Mouse (Mus musculus): ENCODE data around the gene Nr2c1. TPM values are rescaled to one million over a fixed set of nuclear protein-coding genes. Genes with fewer than 3 reads are reported as not detected.

The Nr2c1 gene
- polyA plus RNA-seq (2015; fragmentation: Nextera tagmentation; extraction: Ambion mirVana), result 9.3 and 9.8 TPM in 2 replicates

DNA sequence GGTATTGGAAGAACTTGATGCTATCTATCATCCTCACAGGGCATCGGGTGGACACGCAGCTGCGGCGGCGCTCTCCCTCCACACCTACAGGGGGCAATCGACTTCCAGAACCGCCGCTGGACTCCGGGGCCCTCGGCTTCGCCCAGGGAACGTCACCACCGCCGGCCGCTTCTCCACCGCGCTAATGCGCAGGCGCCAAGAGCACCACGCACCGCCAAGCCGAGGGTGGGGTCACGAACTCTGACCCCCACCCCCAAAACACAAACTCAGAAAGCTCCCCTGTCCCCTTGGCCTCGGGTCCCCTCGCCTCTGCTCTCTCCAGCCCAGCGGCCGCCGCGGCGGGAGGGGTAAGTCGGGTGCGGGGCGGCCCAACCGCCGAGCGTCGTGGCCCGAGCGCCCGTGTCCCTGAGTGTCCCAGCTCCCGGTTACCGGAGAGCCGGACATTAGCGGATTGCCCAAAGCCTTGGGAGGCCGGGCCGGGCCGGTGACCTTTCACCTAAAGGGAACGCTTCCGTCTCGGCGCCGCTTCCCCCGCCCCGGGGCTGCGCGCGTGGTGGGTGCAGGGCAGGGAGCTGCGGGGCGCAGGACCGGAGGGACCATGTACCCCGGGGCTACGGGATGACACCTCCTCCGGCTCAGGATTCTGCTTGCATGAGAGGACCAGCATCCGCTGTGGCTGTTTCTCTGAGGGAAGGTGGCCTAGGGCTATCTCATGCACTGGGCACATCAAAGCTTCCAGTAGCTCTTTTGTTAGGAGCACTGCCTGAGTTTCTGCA lies at the start of gene Nr2c1:
TSS of gene Nr2c1 (plus strand) at position 268 of the 776 bp plus-strand sequence.
- H3K27ac ChIP-seq (ENCODE audit: low read length), result peak within 1 kb of the TSS; percentile 96
- ATAC-seq (ENCODE audit: low read depth), result peak; percentile 91
- peak within 1 kb of the TSS; percentile 71 for H3K4me2 ChIP-seq (ENCODE audit: low read depth, low read length)
- no peaks in the 10 kb centered on the region for H3K27me3 ChIP-seq (ENCODE audit: control insufficient read depth, insufficient read depth, low read depth, low read length)
- H3K36me3 ChIP-seq (ENCODE audit: control insufficient read depth, insufficient read depth, low read length), result no peaks in the 10 kb centered on the region
- under 1% methylated on average over 63 of the region's 64 CpGs for WGBS
- H3K4me1 ChIP-seq (replicated peaks; ENCODE audit: control insufficient read depth, insufficient read depth, low read length), result peaks cover 17% of the 10 kb centered on the region
- H3K9me3 ChIP-seq (ENCODE audit: control insufficient read depth, low read length), result no peaks in the 10 kb centered on the region
- H3K4me3 ChIP-seq (ENCODE audit: low read length), result peak within 1 kb of the TSS; percentile 89
- H3K9ac ChIP-seq (ENCODE audit: low read length), result peak within 1 kb of the TSS; percentile 95

DNA sequence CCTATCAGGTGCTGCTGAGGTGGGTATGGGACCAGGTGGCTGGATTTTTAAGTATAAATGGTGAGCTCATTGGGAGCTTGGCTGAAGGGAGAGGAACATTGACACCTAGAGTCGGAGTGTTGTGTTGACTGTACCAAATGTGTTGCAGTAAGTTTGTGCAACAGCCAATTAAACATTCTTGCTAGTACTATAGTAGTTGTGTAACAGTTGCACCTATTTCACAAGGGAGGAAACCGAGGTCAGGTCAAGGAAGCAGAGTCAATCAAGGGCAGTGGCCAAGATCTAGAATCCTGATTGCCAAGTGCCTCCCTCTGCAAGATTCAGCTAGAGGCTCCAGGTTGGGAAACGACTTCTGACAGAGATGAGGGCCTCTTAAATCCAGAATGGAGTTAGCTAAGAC lies 49.7 kb upstream of the Nr2c1 start:
- H3K4me3 ChIP-seq (ENCODE audit: low read length), result no peak overlapping the region
- H3K27ac ChIP-seq (ENCODE audit: low read length), result no peak overlapping the region
- 80% methylated on average over 3 of the region's 3 CpGs for WGBS
- ATAC-seq (ENCODE audit: low read depth), result no peak
- H3K4me1 ChIP-seq (replicated peaks; ENCODE audit: control insufficient read depth, insufficient read depth, low read length), result peaks cover 12% of the 10 kb centered on the region
- no peaks in the 10 kb centered on the region for H3K36me3 ChIP-seq (ENCODE audit: control insufficient read depth, insufficient read depth, low read length)
- no peaks in the 10 kb centered on the region for H3K27me3 ChIP-seq (ENCODE audit: control insufficient read depth, insufficient read depth, low read depth, low read length)
- no peaks in the 10 kb centered on the region; the same call in 1 of the 2 replicates for H3K9me3 ChIP-seq (ENCODE audit: control insufficient read depth, low read length)
- no peak overlapping the region for H3K4me2 ChIP-seq (ENCODE audit: low read depth, low read length)
- no peak overlapping the region for H3K9ac ChIP-seq (ENCODE audit: low read length)

DNA sequence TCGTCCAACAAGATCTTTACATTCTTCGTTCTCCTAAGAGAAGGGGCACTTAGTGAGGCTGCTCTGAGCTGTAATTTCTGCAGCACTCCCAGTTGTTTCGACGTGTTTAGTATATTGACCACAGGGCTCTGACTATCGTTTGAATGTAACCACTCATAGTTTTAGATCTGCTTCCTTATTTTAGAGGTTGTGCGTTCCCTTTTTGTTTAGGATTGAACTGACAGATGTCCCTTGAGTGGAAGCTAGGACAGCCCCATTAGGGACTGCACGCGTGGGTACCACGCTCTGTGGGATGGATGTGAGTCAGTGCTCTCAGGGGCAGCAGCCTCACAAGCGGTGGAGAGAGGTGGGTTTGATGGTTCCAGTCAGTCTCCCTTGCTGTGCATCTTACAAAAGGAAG lies 42.3 kb upstream of the Nr2c1 start:
- WGBS, result 88% methylated on average over 10 of the region's 10 CpGs
- Histone ChIP-seq H3K9me3 (ENCODE audit: control insufficient read depth, low read length) (no peaks in the 10 kb centered on the region), H3K4me1 (replicated peaks; ENCODE audit: control insufficient read depth, insufficient read depth, low read length) (0 out of 2 replicates have a peak, but pooled peaks cover 3% of the 10 kb centered on the region), H3K4me2 (ENCODE audit: low read depth, low read length) (no peak overlapping the region), H3K27ac (ENCODE audit: low read length) (no peak overlapping the region), H3K27me3 (ENCODE audit: control insufficient read depth, insufficient read depth, low read depth, low read length) (no peaks in the 10 kb centered on the region), H3K4me3 (ENCODE audit: low read length) (no peak overlapping the region), H3K9ac (ENCODE audit: low read length) (no peak overlapping the region), H3K36me3 (ENCODE audit: control insufficient read depth, insufficient read depth, low read length) (no peaks in the 10 kb centered on the region)
- no peak for ATAC-seq (ENCODE audit: low read depth)

DNA sequence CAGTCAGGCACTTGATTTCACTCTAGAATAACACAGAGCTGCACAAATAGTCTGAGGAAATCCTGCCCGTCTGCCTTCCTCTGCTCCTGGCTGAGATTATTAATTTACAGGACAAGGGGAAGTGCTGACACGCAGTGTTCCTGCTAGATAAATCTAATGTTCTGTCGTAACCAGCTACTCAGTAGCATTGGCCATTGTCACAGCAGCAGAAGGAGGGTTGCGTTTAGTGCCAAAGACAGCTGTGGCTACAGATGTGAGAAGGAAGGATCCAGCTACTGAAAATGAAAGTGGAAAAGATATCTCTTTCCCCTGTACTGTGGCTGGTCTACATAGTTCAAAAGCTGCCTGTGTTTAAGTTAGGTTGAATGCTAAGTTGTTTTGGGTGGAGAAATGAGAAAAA lies 40.7 kb upstream of the Nr2c1 start:
- Histone ChIP-seq H3K4me1 (replicated peaks; ENCODE audit: control insufficient read depth, insufficient read depth, low read length) (0 out of 2 replicates have a peak, but pooled peaks cover 3% of the 10 kb centered on the region), H3K36me3 (ENCODE audit: control insufficient read depth, insufficient read depth, low read length) (no peaks in the 10 kb centered on the region), H3K27ac (ENCODE audit: low read length) (peak overlapping the region; percentile 7), H3K9ac (ENCODE audit: low read length) (no peak overlapping the region), H3K4me2 (ENCODE audit: low read depth, low read length) (no peak overlapping the region), H3K4me3 (ENCODE audit: low read length) (no peak overlapping the region), H3K27me3 (ENCODE audit: control insufficient read depth, insufficient read depth, low read depth, low read length) (no peaks in the 10 kb centered on the region), H3K9me3 (ENCODE audit: control insufficient read depth, low read length) (no peaks in the 10 kb centered on the region)
- peak; percentile 90 for ATAC-seq (ENCODE audit: low read depth)
- WGBS, result 20% methylated on average over 4 of the region's 4 CpGs

DNA sequence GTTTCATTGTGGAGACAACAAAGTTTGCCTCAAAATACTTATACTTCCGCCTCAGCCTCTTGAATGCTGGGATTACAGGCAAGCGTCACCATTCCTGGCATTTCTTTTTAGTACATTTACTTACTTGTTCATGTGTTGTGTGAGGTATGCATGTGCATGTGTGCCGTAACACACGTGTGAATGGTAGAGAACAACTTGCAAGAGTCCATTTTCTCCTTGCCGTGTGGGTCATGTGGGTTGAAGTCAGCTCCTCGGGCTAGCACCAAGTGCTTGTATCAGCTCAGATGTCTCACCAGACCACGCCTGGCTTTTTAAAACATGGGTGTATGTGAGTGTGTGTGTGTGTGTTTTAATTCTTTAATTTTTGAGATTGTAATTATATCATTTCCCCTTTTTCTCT lies 40.2 kb upstream of the Nr2c1 start:
- Histone ChIP-seq H3K9me3 (ENCODE audit: control insufficient read depth, low read length) (no peaks in the 10 kb centered on the region), H3K4me1 (replicated peaks; ENCODE audit: control insufficient read depth, insufficient read depth, low read length) (0 out of 2 replicates have a peak, but pooled peaks cover 3% of the 10 kb centered on the region), H3K27me3 (ENCODE audit: control insufficient read depth, insufficient read depth, low read depth, low read length) (no peaks in the 10 kb centered on the region), H3K27ac (ENCODE audit: low read length) (peak overlapping the region; percentile 7), H3K4me2 (ENCODE audit: low read depth, low read length) (no peak overlapping the region), H3K4me3 (ENCODE audit: low read length) (no peak overlapping the region), H3K36me3 (ENCODE audit: control insufficient read depth, insufficient read depth, low read length) (no peaks in the 10 kb centered on the region), H3K9ac (ENCODE audit: low read length) (no peak overlapping the region)
- no peak for ATAC-seq (ENCODE audit: low read depth)
- WGBS, result 88% methylated on average over 7 of the region's 7 CpGs

DNA sequence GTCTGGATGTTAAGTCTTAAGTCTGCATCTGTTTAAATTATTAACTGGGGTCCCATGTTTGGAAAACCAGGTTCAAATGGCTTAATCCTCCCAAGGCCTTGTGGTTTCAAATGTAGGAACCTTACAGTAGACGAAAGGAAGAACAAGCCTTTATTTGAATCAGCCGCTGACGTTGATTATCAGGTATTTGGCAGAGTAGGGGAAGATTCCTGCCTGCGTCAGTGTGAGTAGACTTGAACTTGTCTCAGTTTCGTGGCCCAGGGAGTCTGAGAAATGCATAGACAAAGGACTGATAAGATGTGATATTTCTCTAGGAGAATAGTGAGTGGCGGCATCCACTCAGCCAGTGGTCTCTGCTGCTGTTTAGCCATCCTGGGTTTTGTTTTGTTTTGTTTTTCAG lies 39.0 kb upstream of the Nr2c1 start:
- 0 out of 2 replicates have a peak, but pooled peaks cover 3% of the 10 kb centered on the region for H3K4me1 ChIP-seq (replicated peaks; ENCODE audit: control insufficient read depth, insufficient read depth, low read length)
- no peaks in the 10 kb centered on the region for H3K27me3 ChIP-seq (ENCODE audit: control insufficient read depth, insufficient read depth, low read depth, low read length)
- no peak overlapping the region for H3K4me3 ChIP-seq (ENCODE audit: low read length)
- WGBS, result 90% methylated on average over 6 of the region's 6 CpGs
- H3K9me3 ChIP-seq (ENCODE audit: control insufficient read depth, low read length), result no peaks in the 10 kb centered on the region
- no peak overlapping the region for H3K9ac ChIP-seq (ENCODE audit: low read length)
- H3K27ac ChIP-seq (ENCODE audit: low read length), result no peak overlapping the region
- no peak overlapping the region for H3K4me2 ChIP-seq (ENCODE audit: low read depth, low read length)
- no peaks in the 10 kb centered on the region for H3K36me3 ChIP-seq (ENCODE audit: control insufficient read depth, insufficient read depth, low read length)
- no peak for ATAC-seq (ENCODE audit: low read depth)

DNA sequence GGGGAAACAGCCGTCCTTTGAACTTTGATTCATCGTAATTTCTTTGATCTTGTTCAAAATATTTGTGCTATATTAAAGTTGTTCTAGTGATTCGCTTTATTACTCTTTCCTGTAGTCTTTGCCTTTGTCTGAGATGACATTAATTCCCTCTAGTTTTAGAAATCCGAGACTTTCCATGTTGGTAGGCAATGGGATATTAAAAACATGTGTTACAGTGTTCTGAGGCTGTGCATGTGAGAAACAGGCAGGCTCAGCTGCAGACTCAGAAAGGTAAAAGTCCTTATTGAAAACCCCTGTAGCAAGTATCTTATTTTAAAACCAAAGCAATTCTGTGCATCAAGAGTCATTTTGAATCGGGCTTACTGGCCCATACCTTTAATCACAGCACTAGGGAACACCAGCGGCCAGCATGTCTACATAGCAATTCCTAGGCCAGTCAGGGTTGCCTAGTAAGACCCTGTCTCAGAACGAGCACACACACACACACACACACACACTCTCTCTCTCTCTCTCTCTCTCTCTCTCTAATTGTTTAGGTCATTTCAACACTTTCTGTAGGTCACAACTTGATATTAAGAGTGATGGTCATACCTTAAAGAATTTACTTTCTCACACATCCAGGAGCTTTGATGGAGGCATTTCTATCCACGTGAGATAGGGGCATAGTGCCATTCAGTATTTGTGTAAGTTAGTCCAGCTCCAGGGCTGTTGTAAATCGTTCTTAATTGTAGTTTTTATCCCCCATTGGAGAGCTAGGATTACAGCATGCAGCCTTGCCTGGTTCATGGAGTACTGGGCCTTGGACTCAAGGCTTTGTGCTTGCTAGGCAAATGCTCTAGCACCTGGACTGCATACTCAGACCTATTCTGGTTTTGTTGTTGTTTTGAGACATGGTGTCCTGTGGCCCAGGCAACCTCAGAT lies 36.7 kb upstream of the Nr2c1 start:
- Histone ChIP-seq H3K9me3 (ENCODE audit: control insufficient read depth, low read length) (no peaks in the 10 kb centered on the region), H3K4me2 (ENCODE audit: low read depth, low read length) (no peak overlapping the region), H3K4me3 (ENCODE audit: low read length) (no peak overlapping the region), H3K27me3 (ENCODE audit: control insufficient read depth, insufficient read depth, low read depth, low read length) (no peaks in the 10 kb centered on the region), H3K36me3 (ENCODE audit: control insufficient read depth, insufficient read depth, low read length) (no peaks in the 10 kb centered on the region), H3K27ac (ENCODE audit: low read length) (no peak overlapping the region), H3K9ac (ENCODE audit: low read length) (no peak overlapping the region), H3K4me1 (replicated peaks; ENCODE audit: control insufficient read depth, insufficient read depth, low read length) (peaks cover 9% of the 10 kb centered on the region)
- no peak for ATAC-seq (ENCODE audit: low read depth)
- 72% methylated on average over 9 of the region's 9 CpGs for WGBS

DNA sequence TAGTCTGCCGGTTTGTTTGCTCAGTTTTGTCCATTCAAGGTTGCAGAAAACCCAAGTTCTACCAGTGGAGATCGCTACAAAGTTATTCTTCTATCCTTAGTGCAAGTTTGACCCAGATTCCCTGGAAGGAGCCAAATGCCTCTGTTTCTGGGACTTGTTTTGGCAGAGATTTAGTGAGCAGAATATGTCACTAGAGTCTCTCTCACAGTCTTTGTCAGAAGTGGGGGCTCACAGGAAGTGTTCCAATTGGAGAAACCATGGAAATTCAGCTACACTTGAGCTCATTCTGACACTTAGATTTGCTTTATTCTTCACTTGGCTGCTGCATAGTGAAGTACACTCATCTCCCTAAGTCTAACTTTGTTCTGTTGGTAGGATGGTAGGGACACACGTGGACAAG lies 35.6 kb upstream of the Nr2c1 start:
- Histone ChIP-seq H3K9ac (ENCODE audit: low read length) (no peak overlapping the region), H3K4me3 (ENCODE audit: low read length) (no peak overlapping the region), H3K36me3 (ENCODE audit: control insufficient read depth, insufficient read depth, low read length) (no peaks in the 10 kb centered on the region), H3K27ac (ENCODE audit: low read length) (no peak overlapping the region), H3K27me3 (ENCODE audit: control insufficient read depth, insufficient read depth, low read depth, low read length) (no peaks in the 10 kb centered on the region), H3K9me3 (ENCODE audit: control insufficient read depth, low read length) (no peaks in the 10 kb centered on the region), H3K4me2 (ENCODE audit: low read depth, low read length) (no peak overlapping the region), H3K4me1 (replicated peaks; ENCODE audit: control insufficient read depth, insufficient read depth, low read length) (peaks cover 7% of the 10 kb centered on the region)
- WGBS, result 76% methylated on average over 3 of the region's 3 CpGs
- ATAC-seq (ENCODE audit: low read depth), result no peak

Data from lung, embryonic 16.5 days (tissue).